Mouse (Mus musculus) ES-Bruce4 (cell line): ENCODE measurements around the gene Gata5.

Experiments
- CTCF ChIP-seq: IDR thresholded peaks from one replicate; pipeline ENCODE4 v1.8.1; 2011; ENCODE audit warnings: low read depth, low read length
- POLR2A ChIP-seq: IDR thresholded peaks from one replicate; pipeline ENCODE4 v1.8.1; 2011; ENCODE audit warnings: low read length; ENCODE audit not compliant: insufficient read depth

DNA sequence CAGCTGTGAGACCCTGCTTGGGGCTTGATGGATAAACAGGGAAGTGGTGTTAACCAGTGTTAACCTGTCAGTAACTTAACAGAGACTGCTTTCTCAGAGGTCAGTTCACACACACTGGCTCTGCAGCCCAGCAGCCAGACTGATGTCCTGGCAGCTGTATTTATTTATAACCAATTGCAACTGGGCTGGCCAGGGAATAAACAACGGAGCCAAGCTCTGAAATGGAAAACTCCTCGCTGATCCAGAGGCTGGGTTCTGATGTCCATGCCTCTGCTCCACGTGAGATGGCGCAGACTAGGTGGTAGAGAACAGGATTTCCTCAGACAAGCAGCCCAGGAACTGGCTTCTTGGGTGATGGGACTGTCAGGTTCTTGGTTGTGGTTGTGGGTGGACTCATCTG, 42.5 kb downstream of the Gata5 start:
- TF ChIP-seq POLR2A (no peak), CTCF (no peak)
